Mouse (Mus musculus) stomach, postnatal 0 days (tissue): Measurements from ENCODE around the gene Aven. TPM values are rescaled to one million over a fixed set of nuclear protein-coding genes. Genes with fewer than 3 reads are reported as not detected.

Experiments used
- ATAC-seq: fragments of 200-750 bp; cut with Nextera tagmentation; 2 replicates; pipeline ENCODE4 v1.8.0; 2017; ENCODE audit not compliant: low FRiP score, low TSS enrichment
- DNase-seq: peaks from one replicate; pipeline ENCODE4 v3.0.0-alpha.2; 2016; ENCODE audit warnings: low spot score
- H3K27ac ChIP-seq: fragments of 300-500 bp; sonication (generic); replicated peaks from 2 replicates; pipeline ENCODE4 v1.5.1; 2014; ENCODE audit warnings: mild to moderate bottlenecking, control low read depth
- H3K27me3 ChIP-seq: fragments of 300-500 bp; sonication (generic); 2 replicates; pipeline ENCODE4 v1.6.1; 2014; ENCODE audit warnings: low read length; ENCODE audit not compliant: control insufficient read depth, insufficient read depth
- H3K36me3 ChIP-seq: fragments of 300-500 bp; sonication (generic); 2 replicates; pipeline ENCODE4 v1.6.1; 2014; ENCODE audit warnings: low read length, mixed read lengths; ENCODE audit not compliant: control insufficient read depth, insufficient read depth
- H3K4me1 ChIP-seq: fragments of 300-500 bp; sonication (generic); replicated peaks from 2 replicates; pipeline ENCODE4 v1.6.1; 2014; ENCODE audit warnings: antibody characterized with exemption; ENCODE audit not compliant: control insufficient read depth, insufficient read depth
- H3K4me2 ChIP-seq: fragments of 300-500 bp; sonication (generic); replicated peaks from 2 replicates; pipeline ENCODE4 v1.6.1; 2014; ENCODE audit warnings: low read depth, mild to moderate bottlenecking, control low read depth, moderate library complexity
- H3K4me3 ChIP-seq: fragments of 300-500 bp; sonication (generic); 2 replicates; pipeline ENCODE4 v1.5.1; 2014; ENCODE audit warnings: low read depth, low read length, control low read depth
- H3K9ac ChIP-seq: fragments of 300-500 bp; sonication (generic); 2 replicates; pipeline ENCODE4 v1.6.1; 2014; ENCODE audit warnings: mild to moderate bottlenecking, low read length, control low read depth, mixed read lengths
- H3K9me3 ChIP-seq: fragments of 300-500 bp; sonication (generic); 2 replicates; pipeline ENCODE4 v1.6.1; 2016; ENCODE audit warnings: low read length; ENCODE audit not compliant: control insufficient read depth
- CTCF ChIP-seq: IDR thresholded peaks from 2 replicates; pipeline ENCODE4 v1.5.1; 2016; ENCODE audit warnings: antibody characterized with exemption, low read depth, mild to moderate bottlenecking, moderate library complexity
- EP300 ChIP-seq: optimal IDR thresholded peaks from 2 replicates; pipeline ENCODE3; 2016; ENCODE audit warnings: antibody characterized with exemption
- WGBS: fragments of 180-500 bp; shearing (Covaris S2); extraction: QIAGEN DNeasy Blood & Tissue Kit; methylation state at CpG from one replicate; pipeline ENCODE4 v1.1.7; 2014; 5-methylcytosine and 5-hydroxymethylcytosine counted together
- polyA plus RNA-seq: library from polyadenylated mRNA; unstranded; fragments of >200 nt; fragmentation: Nextera tagmentation; extraction: Ambion mirVana; gene quantifications from 2 replicates; pipeline ENCODE4 v1.2.1, GENCODE M21; 2015

Aven gene
- polyA plus RNA-seq, 1 experiment from 2014 or later = 3.6 TPM

GRCm38 (mm10) chr2:112561549-112561948 is 68.8 kb downstream of the Aven start:
- no peaks in the 10 kb centered on the region for H3K4me1 ChIP-seq

GRCm38 (mm10) chr2:112565060-112565459 is 72.3 kb downstream of the Aven start:
- ATAC-seq (no peak), DNase-seq (no peak)
- 100% methylated on average over 1 of the region's 1 CpGs for WGBS
- Histone ChIP-seq H3K27me3 (no peaks in the 10 kb centered on the region), H3K4me1 (no peaks in the 10 kb centered on the region), H3K4me2 (no peak overlapping the region), H3K9ac (no peak overlapping the region), H3K4me3 (no peak overlapping the region), H3K9me3 (no peaks in the 10 kb centered on the region), H3K27ac (no peak overlapping the region), H3K36me3 (no peaks in the 10 kb centered on the region)
- no peak for TF ChIP-seq EP300
- no peak for TF ChIP-seq CTCF

More at GRCm38 (mm10) chr2:112561549-112561948, 68.8 kb downstream of the Aven start:
- no peak overlapping the region for H3K4me3 ChIP-seq
- 88% methylated on average over 7 of the region's 7 CpGs for WGBS
- DNase-seq = no peak
- H3K9me3 ChIP-seq = no peaks in the 10 kb centered on the region
- ATAC-seq = no peak
- H3K27me3 ChIP-seq = no peaks in the 10 kb centered on the region
- H3K9ac ChIP-seq = no peak overlapping the region
- H3K4me2 ChIP-seq = no peak overlapping the region
- TF ChIP-seq CTCF (no peak), EP300 (no peak)
- no peaks in the 10 kb centered on the region for H3K36me3 ChIP-seq
- H3K27ac ChIP-seq = no peak overlapping the region

DNA sequence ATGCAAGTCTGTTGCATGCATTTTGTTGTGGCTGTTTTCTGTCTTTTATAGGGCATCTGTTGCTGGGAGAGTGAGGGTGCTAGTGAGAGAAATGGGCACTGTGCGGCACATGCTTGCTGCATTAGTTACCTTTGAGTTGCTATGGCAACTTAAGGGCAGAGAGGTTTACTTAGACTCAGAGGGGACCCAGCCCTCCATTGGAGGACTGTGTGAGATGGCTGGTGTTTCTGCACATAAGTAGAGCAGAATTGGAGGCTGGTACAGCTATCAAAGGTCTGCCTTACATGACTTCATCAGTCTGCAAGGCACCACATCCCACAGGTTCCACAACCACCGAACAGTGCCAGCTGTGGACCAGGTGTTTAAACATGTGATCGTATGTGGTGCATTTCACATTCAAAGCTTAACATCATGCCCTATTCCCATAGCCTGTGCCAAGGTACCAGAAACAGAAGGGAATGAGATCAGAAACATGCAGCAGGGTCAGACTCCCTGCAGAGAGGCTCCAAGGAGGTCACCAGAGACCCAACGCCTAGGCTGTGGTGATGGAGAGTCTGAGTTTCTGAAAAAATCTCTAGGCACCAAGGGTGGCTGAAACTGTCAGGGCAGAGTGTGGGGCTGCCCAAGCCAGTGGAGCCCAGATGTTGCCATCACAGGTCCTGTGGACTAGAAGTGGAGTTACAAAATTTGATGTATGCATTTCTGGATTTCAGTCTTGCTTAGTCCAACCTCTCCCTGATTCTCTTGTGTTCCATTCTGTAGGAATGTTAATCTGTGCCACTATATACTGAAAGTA is 73.7 kb downstream of the Aven start:
- no peaks in the 10 kb centered on the region for H3K27me3 ChIP-seq
- H3K4me2 ChIP-seq = no peak overlapping the region
- no peak for DNase-seq
- no peak overlapping the region for H3K4me3 ChIP-seq
- TF ChIP-seq EP300 (no peak), CTCF (no peak)
- no peak overlapping the region for H3K27ac ChIP-seq
- H3K9ac ChIP-seq = no peak overlapping the region
- no peaks in the 10 kb centered on the region for H3K9me3 ChIP-seq
- no peak for ATAC-seq
- H3K4me1 ChIP-seq = no peaks in the 10 kb centered on the region
- WGBS = 81% methylated on average over 4 of the region's 4 CpGs
- no peaks in the 10 kb centered on the region for H3K36me3 ChIP-seq

- 66% methylated on average over 4 of the region's 4 CpGs for WGBS
- H3K4me2 ChIP-seq = no peak overlapping the region
- no peaks in the 10 kb centered on the region for H3K4me1 ChIP-seq
- DNase-seq (no peak), ATAC-seq (no peak)
- no peaks in the 10 kb centered on the region for H3K9me3 ChIP-seq
- TF ChIP-seq EP300 = no peak
- no peak for TF ChIP-seq CTCF
- no peak overlapping the region for H3K27ac ChIP-seq
- no peak overlapping the region for H3K4me3 ChIP-seq
- H3K9ac ChIP-seq = no peak overlapping the region
- no peaks in the 10 kb centered on the region for H3K36me3 ChIP-seq
- H3K27me3 ChIP-seq = no peaks in the 10 kb centered on the region
Observed at GRCm38 (mm10) chr2:112567786-112568185, 75.0 kb downstream of the Aven start.

DNA sequence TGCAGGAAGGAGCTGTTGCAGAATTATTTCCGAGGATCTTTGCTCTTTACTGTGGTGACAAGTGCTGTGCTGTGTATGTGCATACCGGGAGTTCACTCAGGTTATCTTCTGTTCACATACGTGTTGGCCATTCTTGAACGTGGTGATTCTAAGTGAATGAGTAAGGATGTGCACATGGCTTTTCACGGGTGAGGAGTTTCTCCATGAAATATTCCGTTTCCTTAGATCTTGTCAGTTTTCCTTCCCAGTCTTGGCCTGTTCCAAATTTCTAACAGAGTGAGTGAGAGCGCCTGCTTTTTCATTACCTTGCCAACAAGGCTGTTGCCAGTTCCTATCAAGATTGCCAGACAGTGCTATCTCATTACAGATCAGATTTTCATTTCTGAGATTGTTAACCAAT is 98.2 kb downstream of the Aven start:
- H3K4me2 ChIP-seq = no peak overlapping the region
- H3K36me3 ChIP-seq = no peaks in the 10 kb centered on the region
- 73% methylated on average over 7 of the region's 7 CpGs for WGBS
- no peak overlapping the region for H3K9ac ChIP-seq
- no peaks in the 10 kb centered on the region for H3K4me1 ChIP-seq
- no peak overlapping the region for H3K27ac ChIP-seq
- no peak overlapping the region for H3K4me3 ChIP-seq
- no peak for DNase-seq
- ATAC-seq = no peak
- H3K9me3 ChIP-seq = no peaks in the 10 kb centered on the region
- H3K27me3 ChIP-seq = no peaks in the 10 kb centered on the region
- no peak for TF ChIP-seq EP300
- no peak for TF ChIP-seq CTCF

- Histone ChIP-seq H3K36me3 (no peaks in the 10 kb centered on the region), H3K4me2 (no peak overlapping the region), H3K4me3 (no peak overlapping the region), H3K27me3 (no peaks in the 10 kb centered on the region), H3K4me1 (no peaks in the 10 kb centered on the region), H3K9me3 (no peaks in the 10 kb centered on the region), H3K9ac (no peak overlapping the region), H3K27ac (no peak overlapping the region)
- TF ChIP-seq CTCF (no peak), EP300 (no peak)
- 53% methylated on average over 6 of the region's 6 CpGs for WGBS
- DNase-seq = no peak
- no peak for ATAC-seq
Observed at GRCm38 (mm10) chr2:112591451-112591871, 98.7 kb downstream of the Aven start.
